Mouse (Mus musculus): ENCODE measurements around the gene Sgsm2. TPM values are rescaled to one million over a fixed set of nuclear protein-coding genes. Genes with fewer than 3 reads are reported as not detected.

Gene Sgsm2
- polyA plus RNA-seq, 1 experiment, result 14.5 TPM

DNA sequence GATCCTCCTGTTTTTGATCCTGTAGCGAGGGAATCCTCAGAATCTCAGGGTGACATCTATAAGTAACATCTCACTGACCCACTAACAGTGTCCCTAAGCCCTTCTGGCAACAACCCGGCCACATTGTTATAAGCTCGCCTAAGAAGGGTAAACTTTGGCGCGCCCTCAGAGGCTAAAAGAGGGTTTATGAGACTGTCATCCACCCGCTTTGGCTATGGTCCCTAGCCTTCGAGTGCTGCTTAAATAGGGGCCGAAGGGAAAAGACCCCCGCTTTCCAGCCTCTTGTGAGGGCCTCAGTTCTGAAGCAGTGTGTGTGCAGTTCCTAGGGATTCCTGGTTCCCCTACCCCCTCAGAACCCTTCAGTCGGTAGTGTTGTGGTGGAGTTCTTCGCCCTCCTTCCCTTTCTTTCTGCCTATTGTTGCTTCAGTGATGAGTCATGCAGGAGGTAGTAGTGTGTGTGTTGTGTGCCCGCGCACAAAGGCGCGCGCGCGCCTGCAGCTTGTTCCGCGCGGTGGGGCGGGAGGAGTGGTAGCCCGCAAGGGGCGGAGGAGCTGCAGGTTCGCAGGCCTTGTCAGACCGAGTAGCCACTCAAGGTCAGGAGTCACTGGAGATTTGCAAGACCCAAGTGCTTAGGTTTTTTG is 64.2 kb downstream of the Sgsm2 start:
- no peaks in the 10 kb centered on the region for H3K27me3 ChIP-seq (ENCODE audit: control insufficient read depth, insufficient read depth, low read length)
- TF ChIP-seq CTCF (IDR thresholded peaks at IDR 0.05; ENCODE audit: borderline replicate concordance, control insufficient read depth, extremely low read depth, insufficient read depth, low read length, poor library complexity), result no peak
- no peak for TF ChIP-seq POLR2A (IDR thresholded peaks at IDR 0.05; ENCODE audit: control insufficient read depth, extremely low read depth, insufficient read depth, low read length, poor library complexity)
- H3K4me1 ChIP-seq (replicated peaks; ENCODE audit: control insufficient read depth, insufficient read depth, low read length), result peaks cover 49% of the 10 kb centered on the region
- no peaks in the 10 kb centered on the region for H3K36me3 ChIP-seq (ENCODE audit: control insufficient read depth, insufficient read depth, low read length)
- peak overlapping the region; percentile 69 for H3K27ac ChIP-seq (ENCODE audit: control insufficient read depth, insufficient read depth, low read length)
- WGBS, result 2% methylated on average over 26 of the region's 26 CpGs
- peak; percentile 69 for DNase-seq
- H3K4me3 ChIP-seq (ENCODE audit: control insufficient read depth, insufficient read depth, low read length), result peak overlapping the region; percentile 60

DNA sequence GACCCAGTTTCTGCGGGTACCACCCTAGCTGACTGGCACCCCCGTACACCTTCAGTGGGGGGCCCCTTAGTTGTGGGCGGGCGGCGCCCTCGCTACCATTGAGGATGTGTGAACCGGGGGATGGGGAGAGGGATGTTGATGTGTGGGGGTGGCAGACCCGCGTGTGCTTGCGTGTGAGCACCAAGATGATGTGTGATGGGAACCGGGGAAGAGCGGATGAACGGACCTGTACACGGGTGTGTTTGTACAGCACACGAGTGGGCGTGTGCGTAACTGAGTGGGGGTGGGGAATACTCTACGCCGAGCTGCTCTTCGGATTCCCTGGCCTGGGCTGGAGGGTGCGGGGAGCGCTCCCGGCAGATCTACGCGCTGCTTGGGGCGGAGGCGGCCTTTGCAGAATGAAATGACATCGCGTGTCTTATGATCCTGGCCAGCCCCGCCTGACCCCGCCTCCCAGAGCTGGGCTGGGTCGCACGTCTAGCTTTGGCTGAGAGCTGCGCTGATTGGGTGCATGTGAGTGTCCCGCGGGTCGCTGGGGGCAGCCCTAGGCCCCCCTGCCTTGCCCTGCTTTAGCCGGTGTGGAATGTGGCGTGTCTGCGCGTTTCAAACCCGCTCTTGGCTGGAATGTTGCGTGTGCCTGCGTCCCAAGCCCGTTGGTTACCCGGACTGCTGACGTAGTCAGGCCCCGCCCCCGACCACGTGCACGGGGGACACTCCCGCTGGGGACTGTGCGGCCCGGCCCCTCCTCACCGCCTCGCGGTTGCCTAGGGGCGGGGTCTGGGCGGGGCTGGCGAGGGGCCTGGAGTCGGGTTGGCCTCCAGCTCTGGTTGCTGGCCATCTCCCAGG is 65.0 kb downstream of the Sgsm2 start:
- Histone ChIP-seq H3K27ac (ENCODE audit: control insufficient read depth, insufficient read depth, low read length) (peak overlapping the region; percentile 72), H3K4me1 (replicated peaks; ENCODE audit: control insufficient read depth, insufficient read depth, low read length) (peaks cover 43% of the 10 kb centered on the region), H3K27me3 (ENCODE audit: control insufficient read depth, insufficient read depth, low read length) (no peaks in the 10 kb centered on the region), H3K36me3 (ENCODE audit: control insufficient read depth, insufficient read depth, low read length) (no peaks in the 10 kb centered on the region), H3K4me3 (ENCODE audit: control insufficient read depth, insufficient read depth, low read length) (peak overlapping the region; percentile 60)
- under 1% methylated on average over 61 of the region's 61 CpGs for WGBS
- DNase-seq, result peak; percentile 98
- TF ChIP-seq POLR2A (IDR thresholded peaks at IDR 0.05; ENCODE audit: control insufficient read depth, extremely low read depth, insufficient read depth, low read length, poor library complexity), result 0 out of 2 replicates have a peak, but pooled peaks have one; percentile 16
- no peak for TF ChIP-seq CTCF (IDR thresholded peaks at IDR 0.05; ENCODE audit: borderline replicate concordance, control insufficient read depth, extremely low read depth, insufficient read depth, low read length, poor library complexity)

DNA sequence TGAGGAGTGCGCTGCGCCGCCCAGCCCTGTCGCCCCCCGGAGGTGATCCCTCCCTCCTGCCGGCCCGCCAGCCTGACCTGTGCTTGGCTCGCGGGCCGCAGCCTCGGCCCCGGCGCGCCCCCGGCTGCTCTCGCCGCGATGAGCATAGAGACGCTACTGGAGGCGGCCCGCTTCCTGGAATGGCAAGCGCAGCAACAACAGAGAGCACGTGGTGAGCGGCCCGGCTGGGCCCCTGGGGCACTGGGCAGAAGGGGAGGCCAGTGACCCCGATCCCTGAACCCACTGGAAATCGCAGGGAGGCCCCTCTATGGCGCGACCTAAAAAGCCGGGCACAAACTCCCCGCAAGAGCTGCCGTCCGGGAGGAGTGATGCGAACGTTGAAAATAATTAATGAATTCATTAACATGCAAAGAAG is 65.7 kb downstream of the Sgsm2 start:
- WGBS, result under 1% methylated on average over 35 of the region's 35 CpGs
- H3K36me3 ChIP-seq (ENCODE audit: control insufficient read depth, insufficient read depth, low read length), result no peaks in the 10 kb centered on the region
- peak overlapping the region; percentile 60 for H3K4me3 ChIP-seq (ENCODE audit: control insufficient read depth, insufficient read depth, low read length)
- H3K27me3 ChIP-seq (ENCODE audit: control insufficient read depth, insufficient read depth, low read length), result no peaks in the 10 kb centered on the region
- DNase-seq, result peak; percentile 58
- peaks cover 43% of the 10 kb centered on the region for H3K4me1 ChIP-seq (replicated peaks; ENCODE audit: control insufficient read depth, insufficient read depth, low read length)
- TF ChIP-seq POLR2A (IDR thresholded peaks at IDR 0.05; ENCODE audit: control insufficient read depth, extremely low read depth, insufficient read depth, low read length, poor library complexity), result no peak
- TF ChIP-seq CTCF (IDR thresholded peaks at IDR 0.05; ENCODE audit: borderline replicate concordance, control insufficient read depth, extremely low read depth, insufficient read depth, low read length, poor library complexity), result no peak
- H3K27ac ChIP-seq (ENCODE audit: control insufficient read depth, insufficient read depth, low read length), result peak overlapping the region; percentile 72

DNA sequence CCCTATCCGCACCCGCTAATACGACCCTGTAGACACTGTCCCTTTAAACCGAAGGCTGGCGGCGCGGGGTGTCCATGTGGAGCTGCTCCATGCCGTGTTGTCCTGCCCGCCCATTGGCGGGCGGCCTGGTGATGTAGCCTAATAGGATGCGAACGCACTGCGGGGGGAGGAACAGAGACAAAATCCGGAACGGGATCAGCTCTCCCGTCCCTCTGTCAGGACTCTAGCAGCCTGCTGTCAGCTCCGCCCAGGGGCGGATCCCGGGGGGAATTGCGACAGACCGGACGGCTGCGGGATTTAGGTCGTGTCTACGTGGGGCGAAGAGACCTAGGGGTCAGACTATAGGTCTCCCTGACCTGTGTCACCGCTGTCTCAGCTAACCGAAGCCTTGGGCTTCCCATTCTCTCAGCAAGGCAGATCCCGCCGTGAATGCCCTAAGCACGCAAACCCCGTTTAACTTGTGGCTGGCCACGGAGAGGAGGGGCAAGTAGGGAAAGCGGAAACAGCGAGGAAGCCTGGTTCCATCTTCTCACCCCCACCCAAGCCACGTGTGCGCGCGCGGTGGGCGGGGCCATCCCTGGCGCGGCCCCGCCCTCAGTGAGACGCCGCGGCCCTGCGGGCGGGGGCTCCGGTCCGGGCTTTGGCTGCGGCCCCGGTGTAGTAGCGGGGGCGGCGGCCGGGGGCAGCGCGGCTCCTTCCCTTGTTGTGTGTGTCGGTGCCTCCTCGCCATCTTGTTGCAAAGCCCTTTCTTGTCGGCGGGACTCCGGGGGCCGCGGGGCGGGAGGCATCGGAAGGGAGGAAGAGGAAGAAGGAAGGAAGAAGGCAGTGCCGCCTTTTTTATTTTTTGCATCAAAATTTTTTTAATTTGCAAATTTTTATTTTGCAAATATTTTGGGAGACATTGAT is 66.4 kb downstream of the Sgsm2 start, which contains the start of gene Mnt:
TSS of gene Mnt (plus strand) at position 665 of the 906 bp plus-strand sequence.
- peak within 1 kb of the TSS; percentile 77 for H3K27ac ChIP-seq (ENCODE audit: control insufficient read depth, insufficient read depth, low read length)
- TF ChIP-seq CTCF (IDR thresholded peaks at IDR 0.05; ENCODE audit: borderline replicate concordance, control insufficient read depth, extremely low read depth, insufficient read depth, low read length, poor library complexity) (0 out of 2 replicates have a peak, but pooled peaks have one; percentile 11), POLR2A (IDR thresholded peaks at IDR 0.05; ENCODE audit: control insufficient read depth, extremely low read depth, insufficient read depth, low read length, poor library complexity) (peak; percentile 32; the same call in 1 of the 2 replicates)
- peak; percentile 89 for DNase-seq
- under 1% methylated on average over 66 of the region's 70 CpGs for WGBS
- H3K36me3 ChIP-seq (ENCODE audit: control insufficient read depth, insufficient read depth, low read length), result no peaks in the 10 kb centered on the region
- peak within 1 kb of the TSS; percentile 60 for H3K4me3 ChIP-seq (ENCODE audit: control insufficient read depth, insufficient read depth, low read length)
- H3K27me3 ChIP-seq (ENCODE audit: control insufficient read depth, insufficient read depth, low read length), result no peaks in the 10 kb centered on the region
- peaks cover 43% of the 10 kb centered on the region for H3K4me1 ChIP-seq (replicated peaks; ENCODE audit: control insufficient read depth, insufficient read depth, low read length)

DNA sequence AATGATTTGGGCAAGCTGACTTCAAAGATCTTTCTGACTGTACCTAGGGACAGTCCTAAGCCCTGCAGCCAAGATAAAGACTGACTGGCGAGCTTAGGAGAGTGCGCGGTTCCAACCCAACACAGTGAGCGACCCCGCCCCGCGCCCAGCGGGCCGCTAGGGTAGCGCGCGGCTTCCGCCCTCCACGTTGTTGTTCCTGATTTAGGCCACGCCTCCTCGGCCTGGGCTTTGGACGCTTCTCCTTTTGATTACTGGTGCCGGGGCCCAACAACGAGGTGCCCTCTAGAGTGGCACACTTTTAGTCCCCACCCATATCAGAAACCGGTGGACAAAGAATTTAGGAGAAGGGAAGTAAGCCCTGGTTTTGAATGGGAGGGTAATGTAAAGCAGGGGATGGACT is 67.0 kb downstream of the Sgsm2 start:
- peak; percentile 83 for DNase-seq
- H3K4me3 ChIP-seq (ENCODE audit: control insufficient read depth, insufficient read depth, low read length), result peak overlapping the region; percentile 60
- no peaks in the 10 kb centered on the region for H3K36me3 ChIP-seq (ENCODE audit: control insufficient read depth, insufficient read depth, low read length)
- H3K27ac ChIP-seq (ENCODE audit: control insufficient read depth, insufficient read depth, low read length), result peak overlapping the region; percentile 77
- TF ChIP-seq POLR2A (IDR thresholded peaks at IDR 0.05; ENCODE audit: control insufficient read depth, extremely low read depth, insufficient read depth, low read length, poor library complexity) (no peak), CTCF (IDR thresholded peaks at IDR 0.05; ENCODE audit: borderline replicate concordance, control insufficient read depth, extremely low read depth, insufficient read depth, low read length, poor library complexity) (peak; percentile 57; the same call in 1 of the 2 replicates)
- H3K27me3 ChIP-seq (ENCODE audit: control insufficient read depth, insufficient read depth, low read length), result no peaks in the 10 kb centered on the region
- peaks cover 41% of the 10 kb centered on the region for H3K4me1 ChIP-seq (replicated peaks; ENCODE audit: control insufficient read depth, insufficient read depth, low read length)
- WGBS, result under 1% methylated on average over 20 of the region's 20 CpGs

Data from thymus, adult 2 months (tissue).